Mouse (Mus musculus) testis, adult 2 months (tissue): ENCODE results near the gene Zbp1. TPM values are rescaled to one million over a fixed set of nuclear protein-coding genes. Genes with fewer than 3 reads are reported as not detected.

Experiments used
- H3K27ac ChIP-seq: fragments of 200-500 bp; 2 replicates; pipeline ENCODE4 v1.5.1; 2012; ENCODE audit warnings: low read depth, low read length; ENCODE audit not compliant: control insufficient read depth, insufficient read depth
- H3K27me3 ChIP-seq: fragments of 200-500 bp; 2 replicates; pipeline ENCODE4 v1.6.1; 2012; ENCODE audit warnings: mild to moderate bottlenecking, low read length, moderate library complexity; ENCODE audit not compliant: control insufficient read depth, insufficient read depth
- H3K36me3 ChIP-seq: fragments of 200-500 bp; 2 replicates; pipeline ENCODE4 v1.6.1; 2012; ENCODE audit warnings: mild to moderate bottlenecking, low read length; ENCODE audit not compliant: control insufficient read depth, insufficient read depth
- H3K4me1 ChIP-seq: fragments of 200-500 bp; 2 replicates; pipeline ENCODE4 v1.6.1; 2012; ENCODE audit warnings: low read length; ENCODE audit not compliant: control insufficient read depth, insufficient read depth
- H3K4me3 ChIP-seq: fragments of 200-500 bp; 2 replicates; pipeline ENCODE4 v1.5.1; 2012; ENCODE audit warnings: low read depth, mild to moderate bottlenecking, low read length, moderate library complexity, mixed read lengths; ENCODE audit not compliant: control insufficient read depth
- CTCF ChIP-seq: fragments of 200-500 bp; IDR thresholded peaks from 2 replicates; pipeline ENCODE4 v1.5.1; 2012; ENCODE audit warnings: low read depth, mild to moderate bottlenecking, inconsistent platforms, low read length, moderate library complexity; ENCODE audit not compliant: control insufficient read depth, insufficient read depth, insufficient replicate concordance
- POLR2A ChIP-seq: fragments of 200-500 bp; IDR thresholded peaks from 2 replicates; pipeline ENCODE4 v1.6.1; 2012; ENCODE audit warnings: low read depth, mild to moderate bottlenecking, inconsistent platforms, low read length, moderate library complexity; ENCODE audit not compliant: control insufficient read depth
- polyA plus RNA-seq: library from polyadenylated mRNA; depleted of rRNA; stranded (reverse); fragments of >200 nt; gene quantifications from 2 replicates; pipeline ENCODE4 v1.2.3, GENCODE M21; 2012; rRNA removed

Zbp1 gene
- polyA plus RNA-seq, 1 experiment: 0.30 TPM

GRCm38 (mm10) chr2:173157871-173158270 is 60.9 kb downstream of the Zbp1 start:
- no peaks in the 10 kb centered on the region for H3K36me3 ChIP-seq
- TF ChIP-seq CTCF (no peak), POLR2A (no peak)
- no peaks in the 10 kb centered on the region for H3K27me3 ChIP-seq
- no peak overlapping the region for H3K4me3 ChIP-seq
- no peak overlapping the region for H3K27ac ChIP-seq
- peaks cover 3% of the 10 kb centered on the region; the same call in 1 of the 2 replicates for H3K4me1 ChIP-seq

- TF ChIP-seq POLR2A (no peak), CTCF (no peak)
- H3K4me3 ChIP-seq: no peak overlapping the region
- no peaks in the 10 kb centered on the region for H3K36me3 ChIP-seq
- no peak overlapping the region for H3K27ac ChIP-seq
- no peaks in the 10 kb centered on the region for H3K27me3 ChIP-seq
- H3K4me1 ChIP-seq: peaks cover 3% of the 10 kb centered on the region; the same call in 1 of the 2 replicates
These were observed 61.3 kb downstream of the Zbp1 start for GRCm38 (mm10) chr2:173157376-173157775.

- Histone ChIP-seq H3K4me3 (no peak overlapping the region), H3K36me3 (no peaks in the 10 kb centered on the region), H3K27me3 (no peaks in the 10 kb centered on the region), H3K27ac (no peak overlapping the region), H3K4me1 (peaks cover 3% of the 10 kb centered on the region; the same call in 1 of the 2 replicates)
- TF ChIP-seq POLR2A (no peak), CTCF (no peak)
These were observed 61.8 kb downstream of the Zbp1 start for GRCm38 (mm10) chr2:173156923-173157322.

Other genes with a start within 250 kb of the Zbp1 start
- gene Spo11, start 241.2 kb downstream of the Zbp1 start, polyA plus RNA-seq: 64.1 and 88.7 TPM in 2 replicates
- gene Rae1, start 218.8 kb downstream of the Zbp1 start, polyA plus RNA-seq: 76.7 and 77.9 TPM in 2 replicates
- 33.7 and 37.7 TPM in 2 replicates for gene Rbm38, start 198.4 kb downstream of the Zbp1 start, polyA plus RNA-seq
- 0.59 and 0.62 TPM in 2 replicates for gene Ctcfl, start 99.4 kb downstream of the Zbp1 start, polyA plus RNA-seq
- gene Pck1, start 65.9 kb downstream of the Zbp1 start, polyA plus RNA-seq: 0.23 and 0.31 TPM in 2 replicates
- gene Pmepa1, start 57.6 kb upstream of the Zbp1 start, polyA plus RNA-seq: 2.6 and 3.2 TPM in 2 replicates